Mouse (Mus musculus): ENCODE data around the gene Ddx21.
A peak's percentile ranks its signal among the peaks of the same experiment; 100 is the strongest.

Ddx21 gene

DNA sequence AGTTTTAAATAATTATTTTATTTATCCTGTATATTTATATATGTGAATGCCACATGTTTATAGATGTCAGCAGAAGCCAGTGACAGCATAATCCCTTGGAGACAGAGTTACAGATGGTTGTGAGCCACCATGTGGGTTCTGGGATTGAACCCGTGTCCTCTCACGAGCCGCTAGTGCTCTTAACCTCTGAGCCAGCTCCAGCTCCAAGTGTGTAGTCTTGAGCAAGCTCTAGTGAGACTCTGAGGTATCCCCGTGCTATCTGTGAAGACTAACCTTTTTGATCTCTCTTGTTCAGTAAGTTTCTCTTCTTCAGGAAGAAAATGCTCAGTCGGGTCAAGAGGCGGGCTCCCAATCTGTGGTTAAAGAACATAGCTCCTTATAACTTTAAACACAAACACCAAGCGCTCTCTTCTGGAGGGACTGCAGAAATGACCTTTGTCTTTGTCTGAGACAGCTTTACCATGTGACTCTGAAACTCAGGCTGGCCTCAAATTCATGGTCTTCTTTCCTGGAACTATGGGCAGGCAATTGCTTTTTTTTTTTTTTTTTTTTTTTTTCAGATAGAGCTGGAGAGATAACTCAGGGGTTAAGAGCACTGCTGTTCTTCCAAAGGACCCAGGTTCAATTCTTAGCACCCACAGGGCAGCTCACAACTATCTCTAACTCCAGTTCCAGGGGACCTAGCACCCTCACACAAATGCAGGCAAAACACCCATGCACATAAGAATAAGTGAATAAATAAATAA is 31.8 kb downstream of the Ddx21 start:
- no peak for DNase-seq (ENCODE audit: low spot score)

DNA sequence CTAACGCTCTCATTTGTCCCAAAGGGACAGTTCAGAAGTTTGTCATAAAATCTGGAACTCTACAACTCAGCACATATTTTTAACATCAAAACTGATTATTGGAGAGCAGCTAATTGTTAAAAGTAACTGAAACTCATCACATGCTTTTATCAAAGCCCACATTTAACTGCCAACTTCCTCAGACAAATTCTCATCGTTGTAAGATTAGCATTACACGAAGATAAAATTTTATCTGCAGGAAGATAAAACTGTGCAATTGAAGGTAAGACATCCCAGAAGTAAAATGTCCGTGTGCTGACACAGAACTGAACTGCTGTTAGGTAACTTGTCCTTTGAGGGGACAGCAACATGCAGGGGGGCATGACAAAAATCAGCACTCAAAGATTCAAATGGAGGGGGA is 33.2 kb downstream of the Ddx21 start:
- no peak for DNase-seq (ENCODE audit: low spot score)

DNA sequence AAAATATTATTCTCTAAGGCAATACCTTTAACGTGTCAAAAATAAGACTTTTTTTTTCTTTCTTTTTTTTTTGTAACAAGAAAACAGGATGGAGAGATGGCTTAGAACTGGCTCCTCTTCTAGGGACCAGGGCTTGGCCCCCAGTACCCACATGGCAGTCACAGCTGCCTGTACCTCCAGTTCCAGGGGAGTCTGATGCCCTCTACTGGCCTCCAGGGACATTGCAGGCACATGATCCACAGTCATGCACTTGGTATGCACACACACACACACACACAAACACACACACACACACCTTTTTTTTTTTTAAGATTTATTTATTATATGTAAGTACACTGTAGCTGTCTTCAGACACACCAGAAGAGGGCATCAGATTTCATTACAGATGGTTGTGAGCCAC is 44.3 kb downstream of the Ddx21 start:
- no peak for DNase-seq (ENCODE audit: low spot score)

DNA sequence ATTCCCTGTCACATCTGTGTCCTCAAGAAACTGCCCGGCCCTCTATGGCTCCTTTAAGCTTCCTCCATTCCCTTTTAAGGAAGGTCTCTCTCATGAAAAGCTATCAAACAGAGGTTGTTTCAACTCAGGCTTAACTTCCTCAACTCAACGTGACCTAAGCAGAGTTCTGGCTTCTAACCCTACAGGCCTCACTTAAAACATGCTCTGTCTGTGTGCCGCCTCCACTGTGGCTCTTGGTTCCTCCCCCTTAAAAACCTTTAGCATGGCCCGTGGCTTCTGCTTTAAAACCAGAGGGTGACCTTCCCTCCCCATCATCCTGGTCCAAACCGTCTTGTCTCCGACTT is 45.6 kb downstream of the Ddx21 start:
- no peak for DNase-seq (ENCODE audit: low spot score)

DNA sequence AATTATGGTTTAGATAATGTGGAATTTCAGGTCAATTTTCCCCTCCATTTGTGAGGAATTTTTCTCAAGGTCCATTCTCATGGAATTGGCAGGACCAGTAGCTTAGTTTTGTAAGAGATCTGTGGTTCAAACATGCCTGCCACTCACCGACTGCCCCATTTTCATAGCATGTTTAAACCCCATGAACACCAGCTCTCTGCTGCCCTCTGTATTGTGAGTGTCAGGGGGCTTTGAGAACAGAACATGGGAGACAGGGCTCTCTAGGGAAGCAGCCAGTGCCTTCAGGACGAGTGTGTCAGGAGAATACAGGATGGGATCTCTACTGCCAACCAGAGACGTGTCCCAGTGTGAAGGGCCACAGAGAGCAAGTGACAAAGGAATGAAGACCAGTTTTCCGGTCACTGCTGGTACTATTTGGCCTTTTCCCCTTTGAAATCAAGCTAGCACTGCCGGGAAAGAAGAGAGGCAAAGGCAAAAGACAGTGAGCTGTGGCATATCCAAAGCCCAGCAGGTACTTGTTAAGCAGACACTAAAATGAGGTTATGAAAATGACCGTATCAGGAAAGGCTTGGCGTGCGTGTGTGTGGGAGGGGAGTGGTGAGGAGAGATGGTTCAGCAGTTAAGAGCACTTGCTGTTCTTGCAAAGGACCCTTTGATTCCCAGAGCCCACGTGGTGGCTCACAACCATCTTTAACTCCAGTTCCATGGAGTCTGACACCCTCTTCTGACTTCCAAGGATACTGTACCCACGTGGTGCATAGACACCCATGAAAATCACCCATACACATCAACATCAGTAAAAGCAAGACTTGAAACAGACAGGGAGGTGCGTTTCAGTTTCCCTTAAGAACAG is 46.1 kb downstream of the Ddx21 start:
- DNase-seq (ENCODE audit: low spot score), result no peak

DNA sequence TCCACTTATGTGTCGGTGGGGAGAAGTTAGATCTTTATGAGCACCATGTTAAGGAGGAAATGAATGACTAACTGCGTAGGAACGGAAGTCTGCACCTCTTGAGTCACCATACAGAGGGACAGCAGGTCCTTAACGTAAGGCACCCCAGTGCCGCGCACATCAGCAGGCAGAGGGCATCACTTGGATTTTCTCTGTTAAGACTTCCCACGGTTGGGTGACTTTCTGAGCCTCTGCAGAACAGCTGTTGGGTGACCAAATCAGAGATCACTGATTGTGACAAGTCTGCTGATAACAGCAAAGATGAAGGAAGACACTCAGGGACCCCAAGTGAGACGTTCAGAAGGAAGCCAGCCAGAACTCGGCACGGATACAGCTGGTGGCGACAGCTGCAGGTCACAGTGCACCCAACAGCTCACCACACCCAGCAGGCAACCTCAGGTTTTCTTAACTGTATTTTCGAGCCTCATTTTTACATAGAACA is 48.4 kb downstream of the Ddx21 start:
- no peak for DNase-seq (ENCODE audit: low spot score)

DNA sequence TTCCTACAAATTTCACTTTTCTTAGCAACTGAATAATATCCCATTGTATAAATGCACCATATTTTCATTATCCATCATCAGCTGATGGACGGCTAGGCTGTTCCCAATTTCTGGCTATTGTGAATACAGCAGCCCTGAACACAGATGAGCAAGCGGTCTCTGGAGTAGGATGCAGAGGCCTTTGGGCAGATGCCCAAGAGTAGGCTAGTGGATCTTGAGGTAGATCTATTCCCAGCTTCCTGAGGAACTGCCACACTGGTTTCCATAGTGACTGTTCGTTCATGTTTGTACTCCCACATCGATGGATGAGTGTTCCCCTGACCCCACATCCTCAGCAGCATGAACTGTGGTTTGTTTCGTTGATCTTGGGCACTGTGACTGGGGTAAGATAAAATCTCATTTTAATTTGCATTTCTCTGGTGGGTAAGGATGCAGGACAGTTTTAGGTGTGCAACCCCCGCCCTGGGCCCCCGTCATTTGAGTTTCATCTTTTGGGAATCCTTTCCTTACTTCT is 51.2 kb downstream of the Ddx21 start:
- DNase-seq (ENCODE audit: low spot score), result no peak

DNA sequence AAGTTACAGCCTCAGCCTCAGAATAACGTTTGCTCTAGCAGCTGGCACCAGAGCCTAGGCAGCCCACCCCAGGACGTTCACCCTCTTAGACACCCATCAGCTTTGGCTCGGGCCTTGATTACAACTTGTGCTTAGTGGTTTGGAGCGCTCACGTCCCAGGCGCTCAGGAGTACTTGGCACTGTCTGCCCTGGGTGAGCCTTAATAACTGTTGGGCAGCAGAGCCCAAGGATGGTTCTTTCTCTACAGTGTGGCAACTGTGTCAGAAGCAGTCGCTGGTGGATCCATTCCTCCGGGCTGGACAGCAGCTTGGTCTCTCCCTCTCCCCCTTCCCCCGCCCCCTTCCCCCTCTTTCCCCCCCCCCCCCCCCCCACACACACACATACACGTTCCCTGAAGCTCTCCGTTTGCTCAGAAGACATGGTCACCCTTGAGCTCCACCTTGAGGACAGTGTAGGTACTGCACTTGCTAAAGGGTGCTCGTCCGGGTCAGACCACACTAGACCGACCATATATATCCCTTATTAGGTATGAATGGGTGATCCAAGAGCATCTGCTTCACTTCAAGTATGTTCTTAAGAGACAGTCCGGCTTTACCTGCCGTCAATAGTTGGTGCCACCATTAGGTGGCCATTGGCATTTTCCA is 52.4 kb downstream of the Ddx21 start:
- peak; percentile 78 for DNase-seq (ENCODE audit: low spot score)

DNA sequence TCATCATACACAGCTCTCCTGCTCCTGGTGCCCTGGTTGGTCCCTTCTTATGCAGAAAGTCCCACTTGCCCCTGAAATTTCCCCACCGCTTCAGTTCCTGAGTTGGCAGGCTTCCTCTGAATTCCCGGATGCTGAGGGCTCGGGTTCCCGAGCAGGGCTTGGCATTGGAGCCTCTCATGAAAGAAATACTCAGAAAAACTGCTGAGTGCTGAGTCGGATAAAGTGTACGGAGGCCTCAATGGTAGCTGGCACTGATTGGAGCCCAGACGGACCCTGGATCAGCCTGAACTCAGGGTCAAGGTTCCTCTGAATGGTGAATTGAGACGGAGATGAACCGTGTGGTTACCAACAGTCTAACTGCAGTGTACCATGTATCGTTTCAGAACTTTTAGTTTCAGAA is 55.6 kb downstream of the Ddx21 start:
- DNase-seq (ENCODE audit: low spot score), result no peak

DNA sequence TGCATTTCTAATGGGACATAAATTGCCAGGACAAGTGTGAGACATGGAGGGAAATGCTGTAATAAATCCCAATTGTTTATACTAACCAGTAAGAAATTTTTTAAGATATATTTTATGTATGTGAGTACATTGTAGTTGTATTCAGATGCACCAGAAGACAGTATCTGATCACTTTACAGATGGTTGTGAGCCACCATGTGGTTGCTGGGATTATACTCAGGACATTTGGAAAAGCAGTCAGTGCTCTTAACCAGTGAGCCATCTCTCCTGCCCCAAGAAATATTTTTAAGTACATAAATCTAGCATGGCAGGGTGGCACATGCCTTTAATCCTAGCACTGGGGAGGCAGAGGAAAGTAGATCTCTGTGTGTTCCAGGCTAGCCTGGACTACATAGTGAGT is 56.3 kb downstream of the Ddx21 start:
- DNase-seq (ENCODE audit: low spot score), result no peak

DNA sequence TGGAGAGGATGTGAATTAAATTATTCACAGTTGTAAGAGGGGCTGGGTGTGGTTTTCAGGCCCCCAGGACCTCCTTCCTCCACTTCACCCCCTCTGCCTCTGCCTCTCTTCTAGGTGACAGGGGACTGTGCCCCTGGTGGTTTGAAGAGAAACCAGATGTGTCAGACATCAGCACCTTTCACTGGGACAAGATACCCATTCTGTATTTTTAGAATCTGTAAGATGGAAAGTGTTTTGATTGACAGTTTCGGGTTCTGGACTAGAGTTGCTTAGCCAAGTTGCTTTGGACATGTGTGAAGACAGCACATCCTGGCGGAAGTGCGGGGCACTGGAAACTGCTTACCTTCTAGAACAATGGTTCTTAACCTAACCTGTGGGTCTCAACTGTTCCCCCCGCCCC is 57.8 kb downstream of the Ddx21 start:
- DNase-seq (ENCODE audit: low spot score), result no peak

DNA sequence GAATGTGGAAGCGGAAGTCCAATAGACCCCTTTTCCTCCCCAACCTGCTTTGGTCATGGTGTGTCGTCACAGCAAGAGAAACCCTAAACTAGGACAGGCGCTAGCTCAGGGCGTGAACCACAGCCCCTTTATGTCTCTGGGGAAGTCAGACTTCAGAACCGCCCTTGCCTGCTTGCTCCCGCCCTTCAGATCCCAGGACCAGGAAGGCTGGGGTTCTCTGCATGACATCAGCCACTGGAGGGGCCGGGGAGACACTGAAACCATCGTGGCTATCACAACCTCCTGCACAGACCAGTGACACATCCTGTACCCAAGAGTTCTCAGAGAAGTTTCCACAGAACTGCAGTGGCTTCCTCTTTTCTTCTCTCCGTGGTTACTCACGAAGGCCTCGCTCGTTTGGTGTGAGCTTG is 58.7 kb downstream of the Ddx21 start:
- DNase-seq (ENCODE audit: low spot score), result no peak

DNA sequence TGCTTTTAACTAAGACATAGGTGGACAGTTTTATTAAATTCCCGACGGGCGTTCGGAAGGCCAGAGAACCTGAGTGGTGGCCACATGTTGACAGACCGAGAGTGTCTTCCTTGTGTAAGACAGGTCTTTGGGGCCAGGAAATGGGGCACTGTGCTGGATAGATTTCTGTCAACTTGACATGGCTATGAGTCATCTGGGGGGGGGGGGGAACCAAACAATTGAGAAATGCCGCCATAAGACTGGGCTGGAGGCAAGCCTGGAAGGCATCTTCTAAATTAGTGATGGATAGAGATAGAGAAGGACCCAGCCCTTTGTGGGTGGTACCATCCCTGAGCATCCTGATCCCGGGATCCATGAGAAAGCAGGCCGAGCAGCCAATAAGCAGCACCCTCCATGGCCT is 59.2 kb downstream of the Ddx21 start:
- DNase-seq (ENCODE audit: low spot score), result no peak

DNA sequence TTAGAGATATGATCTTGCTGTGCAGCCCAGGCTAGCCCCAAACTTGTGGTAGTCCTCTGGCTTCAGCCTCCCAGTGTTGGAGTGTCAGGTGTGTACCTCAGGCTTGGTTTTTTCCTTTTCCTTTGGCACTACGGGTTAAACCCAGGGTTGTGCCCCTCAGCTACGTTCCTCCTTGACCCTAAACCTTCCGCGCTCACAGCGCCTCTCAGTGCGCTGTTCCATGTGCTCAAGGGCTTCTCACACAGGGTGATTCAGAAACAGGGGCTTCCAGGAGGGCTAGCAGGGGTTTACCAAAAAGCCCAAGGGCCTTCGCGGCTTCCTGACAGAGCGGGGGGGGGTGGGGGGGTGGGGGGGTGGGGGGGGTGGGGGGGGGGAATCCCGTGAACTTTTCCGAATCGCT is 59.6 kb downstream of the Ddx21 start:
- no peak for DNase-seq (ENCODE audit: low spot score)

DNA sequence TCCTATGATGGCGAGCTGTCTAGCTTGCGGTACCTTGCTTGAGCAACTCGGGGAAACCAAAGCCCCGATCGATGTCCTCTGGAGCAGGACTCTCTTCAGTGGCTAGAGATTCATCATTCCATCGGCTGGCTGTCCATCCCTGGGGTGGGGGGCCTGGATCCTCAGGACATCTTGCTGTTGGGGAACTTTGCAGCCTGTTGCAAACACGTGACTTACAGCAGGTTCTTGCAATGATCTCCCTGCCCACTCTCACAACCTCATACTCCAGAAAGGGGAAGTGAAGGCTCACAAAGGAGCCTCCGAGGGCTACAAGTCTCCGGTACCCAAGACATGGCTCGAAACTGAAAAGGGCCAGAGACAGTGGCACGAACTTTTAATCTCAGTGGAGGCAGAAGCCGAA is 60.6 kb downstream of the Ddx21 start:
- no peak for DNase-seq (ENCODE audit: low spot score)

DNA sequence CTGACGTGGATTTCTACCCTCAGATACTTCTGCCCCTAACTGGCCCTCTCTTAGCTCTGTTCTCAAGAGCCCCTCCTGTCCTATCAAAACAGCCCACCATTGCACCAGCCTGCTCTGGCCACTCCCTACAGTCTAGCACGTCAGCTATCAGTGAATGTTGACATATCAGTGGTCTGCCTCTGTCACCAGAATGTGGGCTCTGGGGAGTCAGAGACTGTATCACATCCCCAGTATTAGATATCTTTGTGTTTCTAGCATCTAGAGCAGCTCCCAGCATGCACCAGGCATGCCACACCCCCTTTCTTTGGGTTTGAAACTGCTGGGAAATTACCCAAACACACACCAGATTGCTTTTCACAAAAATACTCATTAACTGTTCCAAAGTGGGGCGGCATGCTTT is 61.3 kb downstream of the Ddx21 start:
- DNase-seq (ENCODE audit: low spot score), result no peak

DNA sequence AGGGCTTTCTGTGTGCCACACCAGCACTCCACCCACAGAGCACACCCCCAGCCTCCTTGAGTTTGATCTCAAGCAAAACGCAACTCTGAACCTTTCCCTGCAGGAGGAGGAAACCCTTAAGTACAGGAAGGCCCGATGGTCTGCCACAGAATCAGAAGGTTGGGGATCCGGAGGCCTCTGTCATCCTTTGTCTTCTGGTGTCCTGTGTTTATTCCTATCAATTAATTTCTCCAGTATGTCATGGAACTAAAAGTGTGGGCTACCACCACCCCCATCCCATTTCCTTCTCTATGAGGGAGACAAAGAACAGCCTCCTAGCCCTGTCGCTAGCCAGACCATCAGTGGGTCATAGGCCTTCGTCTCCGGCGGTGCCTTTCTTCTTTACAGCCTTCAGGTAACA is 67.6 kb downstream of the Ddx21 start:
- DNase-seq (ENCODE audit: low spot score), result no peak

DNA sequence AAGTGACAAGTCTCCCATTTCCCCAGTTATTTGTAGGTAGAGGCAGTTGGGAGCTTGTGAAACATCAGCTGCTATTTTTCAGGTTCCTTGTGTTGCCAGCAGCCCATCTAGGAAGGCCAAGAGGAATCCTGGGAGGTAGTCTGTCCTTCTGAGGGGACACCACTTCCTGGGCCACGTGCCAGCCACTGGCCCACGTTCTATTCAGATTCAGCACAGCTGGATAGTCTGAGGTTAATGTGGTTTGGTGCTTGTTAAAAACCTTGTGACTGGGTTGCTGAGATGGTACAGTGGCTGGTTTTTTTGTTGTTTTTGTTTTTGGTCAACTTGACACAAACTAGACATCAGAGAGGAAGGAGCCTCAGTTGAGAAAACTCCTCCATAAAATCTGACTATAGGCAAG is 69.2 kb downstream of the Ddx21 start:
- no peak for DNase-seq (ENCODE audit: low spot score)

All from urinary bladder, postnatal 25 days (tissue).